Mouse (Mus musculus): ENCODE results near the gene Tesc.
A peak's percentile ranks its signal among the peaks of the same experiment; 100 is the strongest.

Gene Tesc

GRCm38 (mm10) chr5:118017527-118017926 is 10.0 kb upstream of the Tesc start:
- no peak for DNase-seq

- no peak for DNase-seq
Observed at GRCm38 (mm10) chr5:118019905-118020304, 7.6 kb upstream of the Tesc start.

- no peak for DNase-seq
Observed at GRCm38 (mm10) chr5:118023053-118023452, 4.5 kb upstream of the Tesc start.

GRCm38 (mm10) chr5:118025880-118026279 is 1.7 kb upstream of the Tesc start:
- DNase-seq: no peak

GRCm38 (mm10) chr5:118026343-118026742 is 1.2 kb upstream of the Tesc start:
- no peak for DNase-seq

GRCm38 (mm10) chr5:118027101-118027697 is 344 bp upstream of the Tesc start:
- DNase-seq: no peak

- peak; percentile 62 for DNase-seq
Observed at GRCm38 (mm10) chr5:118028191-118029034, 870 bp downstream of the Tesc start.

GRCm38 (mm10) chr5:118029035-118029408 is 1.5 kb downstream of the Tesc start:
- no peak for DNase-seq

- DNase-seq: peak; percentile 80
Observed at GRCm38 (mm10) chr5:118029420-118029819, 1.9 kb downstream of the Tesc start.

- DNase-seq: no peak
Observed at GRCm38 (mm10) chr5:118030022-118030675, 2.6 kb downstream of the Tesc start.

- DNase-seq: no peak
Observed at GRCm38 (mm10) chr5:118031059-118031458, 3.5 kb downstream of the Tesc start.

GRCm38 (mm10) chr5:118031508-118031907 is 4.0 kb downstream of the Tesc start:
- DNase-seq: no peak

- DNase-seq: no peak
Observed at GRCm38 (mm10) chr5:118033328-118033727, 5.8 kb downstream of the Tesc start.

- DNase-seq: no peak
Observed at GRCm38 (mm10) chr5:118033740-118034139, 6.2 kb downstream of the Tesc start.

GRCm38 (mm10) chr5:118034632-118035031 is 7.1 kb downstream of the Tesc start:
- DNase-seq: no peak

GRCm38 (mm10) chr5:118035786-118036185 is 8.2 kb downstream of the Tesc start:
- no peak for DNase-seq

- peak; percentile 64 for DNase-seq
Observed at GRCm38 (mm10) chr5:118036888-118037797, 9.6 kb downstream of the Tesc start.

- peak; percentile 69 for DNase-seq
Observed at GRCm38 (mm10) chr5:118037798-118038484, 10.4 kb downstream of the Tesc start.

GRCm38 (mm10) chr5:118039241-118039668 is 11.7 kb downstream of the Tesc start:
- no peak for DNase-seq

GRCm38 (mm10) chr5:118042599-118042998 is 15.1 kb downstream of the Tesc start:
- DNase-seq: no peak

- DNase-seq: no peak
Observed at GRCm38 (mm10) chr5:118043761-118044160, 16.2 kb downstream of the Tesc start.

- DNase-seq: no peak
Observed at GRCm38 (mm10) chr5:118044907-118045306, 17.4 kb downstream of the Tesc start.

Data from thymus, postnatal 4 days (tissue).